Mouse (Mus musculus) adrenal gland, postnatal 25 days (tissue): Measurements from ENCODE around the gene Elp6. TPM values are rescaled to one million over a fixed set of nuclear protein-coding genes. Genes with fewer than 3 reads are reported as not detected.

Source experiments
- DNase-seq: peaks from one replicate; pipeline ENCODE4 v3.0.0; 2021; ENCODE audit warnings: mixed read lengths
- long read RNA-seq: library from polyadenylated mRNA; stranded (forward); transcript quantifications from one replicate; pipeline ENCODE4 v2.0.0, GENCODE M21; 2021
- total RNA-seq: library from RNA; stranded (reverse); gene quantifications from 2 replicates; pipeline ENCODE4 v1.2.3, GENCODE M21; 2021

Gene Elp6
- total RNA-seq: 8.1 and 10.1 TPM in 2 replicates
- long read RNA-seq, transcript Elp6-205 (7 exons, 1,304 nt): major isoform, 14 of 19 reads
- long read RNA-seq, partial matches to known transcripts: 3 of 19 reads
- long read RNA-seq, other reads (novel, unspliced or antisense): 2 of 19 reads

- DNase-seq: peak; percentile 85
These were observed at the start of gene Elp6 for GRCm38 (mm10) chr9:110304969-110305651. TSS of gene Elp6 (plus strand) at chr9:110305173.

DNA sequence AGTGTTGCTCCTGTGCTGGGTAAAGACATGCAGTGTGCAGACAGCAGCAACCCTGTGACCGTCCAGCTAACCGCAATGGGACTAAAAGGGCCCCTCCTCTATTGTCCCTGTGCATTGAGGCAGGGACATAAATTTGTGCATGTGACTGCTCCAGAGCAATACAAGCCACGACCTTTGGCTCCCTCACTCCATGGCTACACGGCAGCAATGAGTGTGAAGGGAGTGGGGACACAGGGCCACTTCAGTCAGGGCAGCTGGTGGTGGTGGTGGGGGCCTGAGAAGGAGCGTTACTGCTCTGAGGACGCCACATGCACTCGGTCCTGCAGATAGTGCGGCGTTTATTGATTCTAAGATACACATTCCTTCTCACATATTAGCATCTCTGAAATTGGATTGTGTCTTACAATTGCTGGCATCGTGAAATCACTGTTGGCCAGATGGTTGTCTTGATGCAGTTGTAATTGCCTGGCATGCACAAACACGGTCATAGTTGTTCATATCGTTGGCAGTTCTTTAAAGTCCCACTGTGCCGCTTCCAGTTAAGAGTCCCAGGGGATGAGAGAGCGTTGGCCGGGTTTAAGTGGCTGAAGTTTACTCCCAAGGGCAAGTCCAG, 49.5 kb upstream of the Elp6 start:
- DNase-seq: no peak

GRCm38 (mm10) chr9:110258646-110259045, 46.3 kb upstream of the Elp6 start:
- DNase-seq: no peak

- no peak for DNase-seq
These were observed 45.9 kb upstream of the Elp6 start for GRCm38 (mm10) chr9:110259118-110259517.

DNA sequence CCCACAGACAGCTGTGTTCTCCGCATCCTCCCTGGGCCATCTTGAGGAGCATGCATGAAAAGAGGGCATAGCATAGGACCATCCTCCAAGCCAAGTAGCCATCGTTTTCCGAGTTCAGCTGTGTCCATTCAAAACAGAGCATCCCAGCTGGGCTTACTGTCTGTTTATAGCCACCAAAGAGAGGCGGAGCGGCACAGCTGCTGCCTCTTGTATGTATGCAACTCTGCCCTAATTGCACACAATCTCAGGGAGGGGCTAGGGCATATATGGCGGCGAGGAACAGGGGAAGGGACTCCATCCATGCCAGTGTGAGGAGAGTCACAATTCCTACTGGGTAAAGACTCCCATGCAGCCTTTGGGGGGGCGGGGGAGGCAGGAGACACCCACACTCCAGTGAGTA, 41.8 kb upstream of the Elp6 start:
- DNase-seq: no peak

- DNase-seq: no peak
These were observed 40.0 kb upstream of the Elp6 start for GRCm38 (mm10) chr9:110264991-110265390.

GRCm38 (mm10) chr9:110268416-110268815, 36.6 kb upstream of the Elp6 start:
- DNase-seq: no peak

- no peak for DNase-seq
These were observed 32.6 kb upstream of the Elp6 start for GRCm38 (mm10) chr9:110272330-110272729.

- no peak for DNase-seq
These were observed 31.5 kb upstream of the Elp6 start for GRCm38 (mm10) chr9:110273507-110273906.

GRCm38 (mm10) chr9:110275882-110276281, 29.1 kb upstream of the Elp6 start:
- no peak for DNase-seq

GRCm38 (mm10) chr9:110277431-110277881, 27.5 kb upstream of the Elp6 start:
- DNase-seq: peak; percentile 64

- DNase-seq: no peak
These were observed 20.8 kb upstream of the Elp6 start for GRCm38 (mm10) chr9:110284075-110284697.

DNA sequence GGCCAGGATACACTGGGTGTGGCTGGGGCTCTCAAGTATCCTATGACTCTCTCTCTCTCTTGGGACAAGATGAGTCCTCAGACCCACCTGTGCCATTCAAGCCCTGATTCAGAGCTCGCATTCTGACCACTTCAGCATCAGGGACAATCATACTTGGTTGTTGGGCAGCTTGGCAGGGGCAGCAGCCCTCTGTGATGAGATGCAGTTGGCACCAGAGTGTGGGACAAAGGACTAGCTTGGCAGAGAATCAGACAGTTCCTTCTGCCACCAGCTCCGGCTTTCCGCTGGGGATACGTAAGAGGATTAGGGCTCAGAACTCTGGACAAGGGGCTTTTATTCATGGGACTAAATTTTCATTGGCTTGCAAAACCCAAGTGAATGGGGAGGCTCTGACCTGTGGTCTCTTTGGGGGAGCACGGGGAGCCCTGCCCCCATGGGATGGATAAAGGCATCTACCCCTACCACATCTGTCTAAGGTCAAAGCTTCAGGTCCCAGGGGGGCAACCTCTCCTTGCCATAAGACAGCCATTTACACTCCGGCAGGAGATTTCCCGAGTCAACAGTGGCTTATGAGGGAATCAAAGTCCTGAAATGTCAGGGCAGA, 17.6 kb upstream of the Elp6 start:
- no peak for DNase-seq

GRCm38 (mm10) chr9:110293254-110293718, 11.7 kb upstream of the Elp6 start:
- DNase-seq: no peak

DNA sequence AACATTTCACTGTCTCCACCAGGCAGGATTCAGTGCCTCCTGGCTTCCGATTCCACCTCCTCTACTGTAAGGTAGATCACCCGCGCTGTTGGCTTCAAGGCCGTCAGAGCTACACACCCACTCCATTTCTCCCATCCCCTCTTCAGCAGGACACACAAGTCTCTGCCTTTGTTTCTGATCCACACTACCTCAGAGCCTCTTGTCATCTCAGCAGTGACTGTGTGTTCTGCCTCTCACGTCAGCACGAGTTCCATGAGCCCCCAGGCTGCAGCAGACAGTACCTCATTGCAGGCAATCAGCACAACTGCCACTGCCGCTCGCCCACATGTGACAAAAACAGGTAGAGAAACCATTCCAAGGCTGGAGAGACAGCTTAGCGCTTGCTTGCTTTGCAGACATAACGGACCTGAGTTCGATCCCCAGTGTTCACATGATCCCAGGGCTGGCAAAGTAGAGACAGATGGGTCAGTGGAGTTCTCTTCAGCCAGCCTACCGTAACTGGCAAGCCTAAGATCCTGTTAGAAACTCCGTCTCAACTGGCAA, 11.0 kb upstream of the Elp6 start:
- DNase-seq: no peak

DNA sequence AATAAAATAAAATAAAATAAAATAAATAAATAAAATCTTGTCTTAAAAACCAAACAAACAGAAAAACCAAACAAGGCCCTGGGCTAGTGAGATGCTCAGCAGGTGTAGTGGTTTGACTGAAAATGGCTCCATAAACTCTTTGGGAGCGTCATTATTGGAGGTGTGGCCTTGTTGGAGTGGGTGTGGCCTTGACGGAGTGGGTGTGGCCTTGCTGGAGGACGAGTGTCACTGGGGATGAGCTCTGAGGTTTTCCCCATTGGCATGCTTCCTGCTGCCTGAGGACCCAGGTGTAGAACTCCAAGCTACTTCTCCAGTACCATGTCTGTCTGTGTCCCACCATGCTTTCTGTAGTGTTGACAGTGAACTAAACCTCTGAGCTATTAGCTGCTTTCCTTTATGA, 10.2 kb upstream of the Elp6 start:
- no peak for DNase-seq

GRCm38 (mm10) chr9:110296867-110297627, 7.9 kb upstream of the Elp6 start:
- peak; percentile 81 for DNase-seq

GRCm38 (mm10) chr9:110304516-110304915, 457 bp upstream of the Elp6 start:
- DNase-seq: no peak

GRCm38 (mm10) chr9:110306371-110306770, 1.4 kb downstream of the Elp6 start:
- DNase-seq: no peak

DNA sequence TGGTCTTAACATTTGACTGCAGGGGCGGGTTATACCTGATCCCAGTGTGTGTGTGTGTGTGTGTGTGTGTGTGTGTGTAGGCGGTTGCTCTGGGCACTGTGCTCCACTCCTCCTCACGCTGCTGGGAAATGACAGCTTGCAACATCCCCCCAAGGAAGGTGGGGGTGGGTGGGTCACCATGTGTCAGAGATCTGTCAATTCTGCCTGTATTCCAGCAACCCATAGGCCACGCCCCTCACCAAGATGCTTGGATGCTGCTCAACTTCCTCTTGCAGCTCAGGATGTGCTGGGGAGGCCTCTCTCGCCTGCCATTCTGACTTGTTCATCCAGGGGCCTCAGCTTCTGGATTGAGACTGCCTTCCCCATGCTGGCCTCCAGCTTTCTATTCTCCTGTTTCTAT, 9.7 kb downstream of the Elp6 start:
- DNase-seq: no peak

DNA sequence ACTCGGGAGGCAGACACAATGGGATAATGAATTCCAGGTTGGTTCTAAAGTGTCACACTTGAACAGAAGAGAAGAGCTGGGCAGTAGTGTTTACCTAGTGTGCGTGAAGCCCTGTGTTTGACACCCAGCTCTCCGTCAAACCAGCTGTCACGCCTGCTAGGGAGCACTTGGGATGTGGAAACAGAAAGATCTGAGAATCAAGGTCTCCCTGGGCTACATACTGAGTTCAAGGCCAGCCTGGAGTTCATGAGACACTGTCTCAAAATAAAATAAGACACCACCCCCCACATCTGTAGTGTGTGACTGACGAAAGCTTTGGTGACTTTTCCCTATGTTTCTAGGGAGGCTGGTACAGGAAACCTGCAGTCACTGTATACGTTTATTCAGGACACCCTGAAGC, 10.4 kb downstream of the Elp6 start:
- no peak for DNase-seq

DNA sequence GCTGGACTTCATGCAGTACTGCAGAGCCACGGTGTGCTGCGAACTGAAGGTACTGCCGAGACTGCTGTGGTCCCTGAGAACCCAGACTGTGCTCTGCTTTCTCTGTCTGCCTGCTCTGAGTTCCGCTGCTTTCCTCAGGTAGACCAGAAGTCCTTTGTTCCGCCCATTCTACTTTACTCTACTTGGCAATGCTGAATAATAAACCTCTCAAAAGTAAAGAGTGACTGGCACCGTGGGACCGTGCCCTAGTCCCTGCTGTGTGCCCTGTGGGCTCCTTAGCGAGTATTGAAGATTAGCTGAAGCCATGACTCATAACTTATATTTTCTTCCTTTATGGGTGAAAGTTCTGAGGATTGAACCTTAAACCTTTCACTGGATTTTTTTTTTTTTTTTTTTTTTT, 10.9 kb downstream of the Elp6 start:
- DNase-seq: no peak
